Mouse (Mus musculus): ENCODE results near the gene Akap6. TPM values are rescaled to one million over a fixed set of nuclear protein-coding genes. Genes with fewer than 3 reads are reported as not detected.

Akap6 gene
- total and polyA plus RNA-seq, 2 experiments from 2014 or later = 21.3 to 77.3 TPM

DNA sequence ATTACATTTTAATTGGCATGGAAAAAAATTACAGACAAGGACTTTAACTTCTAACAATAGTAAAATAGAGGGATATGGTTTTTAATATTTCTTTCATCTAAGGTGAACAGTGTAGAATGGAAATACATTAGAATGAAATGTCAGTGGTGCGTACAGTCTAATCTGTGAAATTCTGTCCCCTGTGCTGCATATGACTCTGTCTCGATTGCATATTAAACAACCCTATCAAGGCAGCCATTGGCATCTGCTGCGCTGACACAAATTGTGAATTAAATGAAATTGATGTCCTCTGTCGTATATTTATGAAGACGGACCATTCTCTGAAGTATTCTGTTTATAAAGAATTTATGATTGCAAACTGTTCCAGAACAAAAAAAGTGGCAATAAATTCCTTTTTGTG lies 371.7 kb downstream of the Akap6 start:
- Histone ChIP-seq H3K4me2 (ENCODE audit: low read depth, low read length) (no peak overlapping the region), H3K27me3 (ENCODE audit: insufficient read depth, low read length) (no peaks in the 10 kb centered on the region), H3K4me1 (ENCODE audit: insufficient read depth, low read length) (no peaks in the 10 kb centered on the region), H3K9me3 (ENCODE audit: low read length) (no peaks in the 10 kb centered on the region), H3K4me3 (ENCODE audit: low read length) (no peak overlapping the region), H3K27ac (no peak overlapping the region), H3K36me3 (ENCODE audit: insufficient read depth, low read length) (no peaks in the 10 kb centered on the region), H3K9ac (replicated peaks; ENCODE audit: low read length) (no peak overlapping the region)
- DNase-seq (ENCODE audit: low spot score) (no peak), ATAC-seq (no peak)
- TF ChIP-seq CTCF (IDR thresholded peaks at IDR 0.05; ENCODE audit: low read depth) = no peak
- WGBS = 38% methylated on average over 5 of the region's 5 CpGs

DNA sequence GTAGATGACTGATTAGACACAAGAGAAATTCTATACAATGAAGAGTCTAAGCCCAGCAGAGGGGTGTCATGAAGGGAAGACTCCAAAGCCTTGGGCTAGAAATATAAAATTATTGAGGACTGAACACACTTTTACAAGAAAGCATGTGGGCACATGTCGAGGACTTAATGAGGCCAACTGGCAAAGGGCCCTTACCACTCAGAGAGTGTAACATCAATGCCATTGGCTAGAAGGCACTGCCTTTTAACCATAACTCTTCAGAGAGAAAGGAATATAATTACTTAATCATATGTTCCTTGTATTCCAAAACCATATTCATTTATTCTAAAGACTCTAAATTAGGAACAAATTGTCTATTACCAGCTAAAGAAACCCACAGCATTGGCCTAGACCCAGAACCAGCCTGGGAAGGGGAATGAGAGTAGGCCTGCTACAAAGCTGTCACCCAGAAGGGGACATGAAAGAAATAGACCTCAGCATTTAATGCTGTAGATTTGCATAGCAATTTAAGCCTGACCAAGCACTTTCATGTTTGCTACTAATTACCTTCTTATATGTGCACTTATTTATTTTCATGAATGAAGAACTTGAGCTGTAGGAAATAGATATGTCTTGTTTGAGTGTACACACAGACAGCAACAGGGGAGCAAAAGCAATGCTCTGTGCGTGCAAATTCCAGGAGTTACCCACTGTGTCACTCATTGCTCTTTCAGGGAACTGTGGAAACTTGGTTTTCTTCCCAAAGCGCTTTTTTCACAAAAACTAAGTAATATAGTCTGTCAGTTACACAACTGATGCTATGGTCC lies 377.6 kb downstream of the Akap6 start:
- TF ChIP-seq CTCF (IDR thresholded peaks at IDR 0.05; ENCODE audit: low read depth) = no peak
- H3K27ac ChIP-seq = no peak overlapping the region
- H3K27me3 ChIP-seq (ENCODE audit: insufficient read depth, low read length) = no peaks in the 10 kb centered on the region
- H3K9me3 ChIP-seq (ENCODE audit: low read length) = no peaks in the 10 kb centered on the region
- H3K4me2 ChIP-seq (ENCODE audit: low read depth, low read length) = no peak overlapping the region
- 65% methylated on average over 3 of the region's 3 CpGs for WGBS
- H3K9ac ChIP-seq (replicated peaks; ENCODE audit: low read length) = no peak overlapping the region
- H3K36me3 ChIP-seq (ENCODE audit: insufficient read depth, low read length) = no peaks in the 10 kb centered on the region
- ATAC-seq = no peak
- no peak overlapping the region for H3K4me3 ChIP-seq (ENCODE audit: low read length)
- no peak for DNase-seq (ENCODE audit: low spot score)
- no peaks in the 10 kb centered on the region for H3K4me1 ChIP-seq (ENCODE audit: insufficient read depth, low read length)

DNA sequence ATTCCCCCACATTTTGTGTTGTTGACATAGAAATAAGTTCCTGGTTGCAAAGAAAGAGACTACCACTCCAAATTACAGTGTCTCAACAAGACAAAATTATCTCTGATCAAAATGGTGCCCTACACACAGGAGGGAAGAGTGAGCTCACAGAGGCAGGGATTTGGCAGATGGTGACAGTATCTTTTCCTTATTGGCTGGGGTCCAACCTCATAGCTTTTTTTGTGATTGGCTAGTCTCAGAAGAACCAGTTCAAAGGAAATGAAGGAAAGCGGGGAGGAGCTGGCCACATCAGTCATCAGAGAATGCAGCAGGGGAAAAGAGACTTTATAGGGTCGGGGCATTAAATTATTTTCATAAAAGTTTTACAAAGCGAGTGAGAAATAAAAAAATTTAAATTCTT lies 386.6 kb downstream of the Akap6 start:
- 66% methylated on average over 3 of the region's 3 CpGs for WGBS
- TF ChIP-seq CTCF (IDR thresholded peaks at IDR 0.05; ENCODE audit: low read depth) = no peak
- H3K4me1 ChIP-seq (ENCODE audit: insufficient read depth, low read length) = no peaks in the 10 kb centered on the region
- H3K4me3 ChIP-seq (ENCODE audit: low read length) = no peak overlapping the region
- H3K4me2 ChIP-seq (ENCODE audit: low read depth, low read length) = no peak overlapping the region
- no peak overlapping the region for H3K27ac ChIP-seq
- ATAC-seq = no peak
- peak; percentile 33 for DNase-seq (ENCODE audit: low spot score)
- H3K9me3 ChIP-seq (ENCODE audit: low read length) = no peaks in the 10 kb centered on the region
- no peak overlapping the region for H3K9ac ChIP-seq (replicated peaks; ENCODE audit: low read length)
- no peaks in the 10 kb centered on the region for H3K36me3 ChIP-seq (ENCODE audit: insufficient read depth, low read length)
- H3K27me3 ChIP-seq (ENCODE audit: insufficient read depth, low read length) = no peaks in the 10 kb centered on the region

DNA sequence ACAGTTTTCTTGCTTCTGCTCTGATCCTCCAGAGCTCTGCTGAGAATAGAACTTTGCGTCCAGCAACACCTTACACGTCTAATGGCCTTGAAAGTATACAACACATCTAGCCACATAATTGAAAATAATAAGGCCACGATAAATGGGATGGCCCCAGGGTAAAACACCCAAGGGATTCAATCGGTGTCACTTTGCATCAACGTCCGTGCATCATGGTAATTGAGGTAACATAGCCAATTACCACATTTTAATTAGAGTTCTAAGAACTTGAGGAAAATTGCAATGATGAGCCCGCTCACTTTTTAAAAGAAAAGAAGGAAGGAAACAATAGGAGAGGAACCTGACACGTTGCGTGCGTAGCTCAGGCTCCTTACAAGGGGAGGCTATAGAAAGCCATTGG lies 413.1 kb downstream of the Akap6 start:
- no peak overlapping the region for H3K9ac ChIP-seq (replicated peaks; ENCODE audit: low read length)

DNA sequence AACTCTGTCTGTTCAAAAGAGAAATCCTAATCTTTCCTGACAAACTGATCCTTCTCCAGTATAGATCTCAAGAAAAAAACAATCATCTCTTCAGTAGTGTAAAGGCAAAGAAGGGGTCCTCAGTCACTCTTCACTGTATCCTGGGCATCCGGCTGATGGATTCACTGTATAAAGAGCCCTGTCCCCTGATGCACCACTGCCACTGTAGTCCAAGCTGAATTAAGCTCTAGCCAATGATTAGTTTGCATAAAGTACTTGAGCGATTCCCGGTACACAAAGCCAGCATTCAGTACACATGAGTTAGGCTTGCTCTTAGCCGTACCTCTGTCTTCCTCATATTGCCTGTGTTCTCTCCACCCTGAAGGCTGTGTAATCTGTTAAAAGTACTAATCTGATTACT lies 420.2 kb downstream of the Akap6 start:
- TF ChIP-seq CTCF (IDR thresholded peaks at IDR 0.05; ENCODE audit: low read depth) = no peak
- Histone ChIP-seq H3K27me3 (ENCODE audit: insufficient read depth, low read length) (no peaks in the 10 kb centered on the region), H3K4me2 (ENCODE audit: low read depth, low read length) (no peak overlapping the region), H3K9me3 (ENCODE audit: low read length) (no peaks in the 10 kb centered on the region), H3K27ac (peak overlapping the region; percentile 51; the same call in 1 of the 2 replicates), H3K4me3 (ENCODE audit: low read length) (no peak overlapping the region), H3K9ac (replicated peaks; ENCODE audit: low read length) (no peak overlapping the region), H3K4me1 (ENCODE audit: insufficient read depth, low read length) (0 out of 2 replicates have a peak, but pooled peaks cover 6% of the 10 kb centered on the region), H3K36me3 (ENCODE audit: insufficient read depth, low read length) (no peaks in the 10 kb centered on the region; the same call in 1 of the 2 replicates)
- ATAC-seq (0 out of 2 replicates have a peak, but pooled peaks have one; percentile 27), DNase-seq (ENCODE audit: low spot score) (peak; percentile 17)
- 32% methylated on average over 4 of the region's 4 CpGs for WGBS

More for the DNA sequence above, 413.1 kb downstream of the Akap6 start:
- H3K4me2 ChIP-seq (ENCODE audit: low read depth, low read length) = no peak overlapping the region
- H3K4me3 ChIP-seq (ENCODE audit: low read length) = no peak overlapping the region
- no peaks in the 10 kb centered on the region for H3K9me3 ChIP-seq (ENCODE audit: low read length)
- DNase-seq (ENCODE audit: low spot score) = no peak
- H3K27ac ChIP-seq = no peak overlapping the region
- no peaks in the 10 kb centered on the region; the same call in 1 of the 2 replicates for H3K36me3 ChIP-seq (ENCODE audit: insufficient read depth, low read length)
- no peaks in the 10 kb centered on the region for H3K27me3 ChIP-seq (ENCODE audit: insufficient read depth, low read length)
- WGBS = 60% methylated on average over 10 of the region's 10 CpGs
- no peaks in the 10 kb centered on the region for H3K4me1 ChIP-seq (ENCODE audit: insufficient read depth, low read length)
- no peak for ATAC-seq
- TF ChIP-seq CTCF (IDR thresholded peaks at IDR 0.05; ENCODE audit: low read depth) = no peak

DNA sequence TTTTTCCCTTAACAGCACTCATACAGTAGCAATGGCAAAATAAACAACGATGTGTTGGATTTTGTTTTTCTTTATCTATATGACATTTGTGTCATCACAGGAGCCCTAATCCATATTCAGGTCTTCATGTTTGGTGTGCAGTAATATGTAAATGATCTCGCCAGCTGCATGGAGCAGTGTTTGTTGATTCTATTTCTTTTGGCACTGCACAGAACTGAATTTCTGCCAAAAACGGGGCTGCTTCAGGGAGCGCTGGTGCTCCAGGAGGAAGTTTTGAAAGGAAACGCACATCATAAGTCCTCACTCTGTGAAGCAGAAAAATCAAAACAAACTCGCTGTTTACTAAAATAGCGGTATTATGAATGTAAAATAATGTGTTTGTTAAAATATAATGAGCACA lies 424.9 kb downstream of the Akap6 start:
- Histone ChIP-seq H3K4me2 (ENCODE audit: low read depth, low read length) (peak overlapping the region; percentile 49), H3K36me3 (ENCODE audit: insufficient read depth, low read length) (no peaks in the 10 kb centered on the region; the same call in 1 of the 2 replicates), H3K4me1 (ENCODE audit: insufficient read depth, low read length) (0 out of 2 replicates have a peak, but pooled peaks cover 5% of the 10 kb centered on the region), H3K9me3 (ENCODE audit: low read length) (no peaks in the 10 kb centered on the region), H3K27ac (peak overlapping the region; percentile 71), H3K9ac (replicated peaks; ENCODE audit: low read length) (no peak overlapping the region), H3K27me3 (ENCODE audit: insufficient read depth, low read length) (no peaks in the 10 kb centered on the region), H3K4me3 (ENCODE audit: low read length) (no peak overlapping the region; the same call in 1 of the 2 replicates)
- WGBS = 17% methylated on average over 7 of the region's 7 CpGs
- no peak for TF ChIP-seq CTCF (IDR thresholded peaks at IDR 0.05; ENCODE audit: low read depth)
- ATAC-seq (peak; percentile 79), DNase-seq (ENCODE audit: low spot score) (peak; percentile 90)

DNA sequence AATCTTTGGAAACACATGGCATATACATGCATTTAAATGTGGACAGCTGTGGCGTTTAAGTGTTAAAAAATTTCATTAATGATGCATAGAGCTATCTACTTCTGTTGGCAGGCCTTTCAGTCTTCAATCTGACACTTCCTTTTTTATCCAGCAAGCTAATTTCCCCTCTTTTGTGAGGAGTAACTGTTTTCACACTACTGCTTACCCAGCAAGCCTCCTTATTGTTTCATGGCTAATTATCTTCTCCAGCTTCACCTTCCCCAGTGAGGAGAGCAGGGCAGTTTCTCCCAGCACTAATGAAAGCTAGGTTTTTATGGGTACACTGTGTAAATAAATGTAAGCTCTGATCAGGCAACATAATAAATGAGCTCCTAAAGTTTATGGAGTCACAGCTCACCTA lies 425.5 kb downstream of the Akap6 start:
- Histone ChIP-seq H3K9ac (replicated peaks; ENCODE audit: low read length) (no peak overlapping the region), H3K4me1 (ENCODE audit: insufficient read depth, low read length) (no peaks in the 10 kb centered on the region), H3K36me3 (ENCODE audit: insufficient read depth, low read length) (no peaks in the 10 kb centered on the region; the same call in 1 of the 2 replicates), H3K4me3 (ENCODE audit: low read length) (no peak overlapping the region), H3K27me3 (ENCODE audit: insufficient read depth, low read length) (no peaks in the 10 kb centered on the region), H3K4me2 (ENCODE audit: low read depth, low read length) (peak overlapping the region; percentile 49), H3K27ac (peak overlapping the region; percentile 71), H3K9me3 (ENCODE audit: low read length) (no peaks in the 10 kb centered on the region)
- ATAC-seq (no peak), DNase-seq (ENCODE audit: low spot score) (peak; percentile 41)
- TF ChIP-seq CTCF (IDR thresholded peaks at IDR 0.05; ENCODE audit: low read depth) = no peak
- 3% methylated on average over 1 of the region's 1 CpGs for WGBS
